Mouse (Mus musculus) hindbrain, embryonic 12.5 days (tissue): ENCODE results near the gene Msl2. TPM values are rescaled to one million over a fixed set of nuclear protein-coding genes. Genes with fewer than 3 reads are reported as not detected.

Experiments
- ATAC-seq: fragments of 200-750 bp; cut with Nextera tagmentation; 2 replicates; pipeline ENCODE4 v1.8.0; 2017; ENCODE audit warnings: moderate TSS enrichment; ENCODE audit not compliant: low FRiP score
- H3K27ac ChIP-seq: fragments of 300-500 bp; sonication (generic); 2 replicates; pipeline ENCODE4 v1.5.1; 2016; ENCODE audit warnings: mild to moderate bottlenecking
- H3K27me3 ChIP-seq: fragments of 300-500 bp; sonication (generic); 2 replicates; pipeline ENCODE4 v1.6.1; 2016; ENCODE audit warnings: mild to moderate bottlenecking
- H3K36me3 ChIP-seq: fragments of 300-500 bp; sonication (generic); 2 replicates; pipeline ENCODE4 v1.6.1; 2016; ENCODE audit warnings: mild to moderate bottlenecking
- H3K4me1 ChIP-seq: fragments of 300-500 bp; sonication (generic); 2 replicates; pipeline ENCODE4 v1.6.1; 2016
- H3K4me2 ChIP-seq: fragments of 300-500 bp; sonication (generic); replicated peaks from 2 replicates; pipeline ENCODE4 v1.6.1; 2016; ENCODE audit warnings: mild to moderate bottlenecking
- H3K4me3 ChIP-seq: fragments of 300-500 bp; sonication (generic); 2 replicates; pipeline ENCODE4 v1.5.1; 2016; ENCODE audit warnings: mild to moderate bottlenecking
- H3K9ac ChIP-seq: fragments of 300-500 bp; sonication (generic); 2 replicates; pipeline ENCODE4 v1.6.1; 2016; ENCODE audit warnings: mild to moderate bottlenecking, moderate library complexity
- H3K9me3 ChIP-seq: fragments of 300-500 bp; sonication (generic); replicated peaks from 2 replicates; pipeline ENCODE4 v1.6.1; 2016; ENCODE audit warnings: mild to moderate bottlenecking
- WGBS: fragments of 180-500 bp; shearing (Covaris S2); methylation state at CpG from one replicate; pipeline ENCODE4 v1.1.7; 2016; 5-methylcytosine and 5-hydroxymethylcytosine counted together
- polyA plus RNA-seq: library from polyadenylated mRNA; unstranded; fragments of >200 nt; fragmentation: Nextera tagmentation; extraction: Ambion mirVana; gene quantifications from 2 replicates; pipeline ENCODE4 v1.2.1, GENCODE M21; 2016

Msl2 gene
- 9.6 and 11.7 TPM in 2 replicates for polyA plus RNA-seq

DNA sequence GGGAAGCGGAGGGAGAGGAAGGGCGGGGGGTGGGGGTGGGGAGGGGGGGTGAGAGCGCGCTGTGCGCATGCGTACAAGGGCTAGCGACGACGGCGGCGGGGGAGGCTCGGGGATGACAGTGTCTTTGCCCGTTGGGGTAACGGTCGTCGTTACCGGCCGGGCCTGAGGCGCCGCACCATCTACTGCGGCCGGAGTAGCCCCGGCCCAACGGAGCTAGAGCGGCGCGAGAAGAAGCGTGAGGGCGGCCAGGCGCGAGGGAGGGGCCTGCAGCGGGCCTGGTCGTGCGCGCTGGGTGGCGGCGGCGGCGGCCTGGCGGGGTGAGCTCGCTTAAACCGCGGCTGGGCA, at the start of gene Msl2:
TSS of gene Msl2 (plus strand) at position 115 of the 345 bp plus-strand sequence.
- WGBS: 1% methylated on average over 30 of the region's 43 CpGs
- peaks cover 18% of the 10 kb centered on the region for H3K4me1 ChIP-seq
- peak within 1 kb of the TSS; percentile 92 for H3K4me2 ChIP-seq
- peak within 1 kb of the TSS; percentile 100 for H3K27ac ChIP-seq
- H3K4me3 ChIP-seq: peak within 1 kb of the TSS; percentile 98
- no peaks in the 10 kb centered on the region for H3K36me3 ChIP-seq
- peak; percentile 75 for ATAC-seq
- H3K27me3 ChIP-seq: no peaks in the 10 kb centered on the region
- H3K9me3 ChIP-seq: no peaks in the 10 kb centered on the region; the same call in 1 of the 2 replicates
- H3K9ac ChIP-seq: peak within 1 kb of the TSS; percentile 98

DNA sequence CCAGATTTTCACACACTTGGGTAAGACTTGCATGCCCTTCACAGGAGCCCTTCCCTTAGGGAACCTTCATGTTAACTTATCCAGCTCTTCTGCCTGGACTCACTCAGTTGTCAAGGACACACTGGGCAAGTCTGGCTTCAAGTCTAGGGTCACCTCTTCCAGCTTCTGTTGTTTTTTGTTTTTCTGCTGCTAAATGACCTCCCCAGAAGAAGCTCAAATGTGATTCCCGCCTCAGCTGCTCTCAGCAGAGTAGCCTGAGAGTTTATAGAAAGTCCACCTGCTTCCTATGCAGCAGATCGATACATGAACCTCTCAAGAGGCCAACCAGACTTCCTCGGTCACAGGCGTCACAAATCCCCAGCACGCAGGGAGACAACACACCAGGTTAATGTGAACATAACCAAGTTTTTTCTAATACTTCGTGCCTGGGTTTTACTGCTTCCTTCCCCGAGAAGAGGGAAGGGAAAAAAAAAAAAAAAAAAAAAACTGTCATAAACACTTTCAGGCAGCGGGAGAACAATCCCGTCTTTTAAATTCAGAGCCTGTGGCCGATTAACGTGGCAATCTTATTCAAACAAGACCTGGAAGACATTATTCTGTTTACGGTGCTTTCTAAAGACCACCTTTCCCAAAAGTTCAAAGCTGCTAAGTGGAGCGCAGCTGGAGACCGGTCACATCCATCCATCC, 40.0 kb upstream of the Msl2 start:
- peak overlapping the region; percentile 46 for H3K4me2 ChIP-seq
- peak overlapping the region; percentile 96 for H3K27ac ChIP-seq
- H3K9ac ChIP-seq: peak overlapping the region; percentile 73
- H3K4me3 ChIP-seq: peak overlapping the region; percentile 57
- H3K27me3 ChIP-seq: no peaks in the 10 kb centered on the region
- H3K36me3 ChIP-seq: peaks cover 5% of the 10 kb centered on the region
- peaks cover 12% of the 10 kb centered on the region for H3K4me1 ChIP-seq
- 7% methylated on average over 14 of the region's 14 CpGs for WGBS
- H3K9me3 ChIP-seq: no peaks in the 10 kb centered on the region
- ATAC-seq: no peak

GRCm38 (mm10) chr9:101034448-101035098, 39.3 kb upstream of the Msl2 start, which contains the start of gene Pccb:
Gene Pccb (minus strand): TSS chr9:101034898.
- H3K9me3 ChIP-seq: no peaks in the 10 kb centered on the region
- peak within 1 kb of the TSS; percentile 57 for H3K4me2 ChIP-seq
- H3K27ac ChIP-seq: peak within 1 kb of the TSS; percentile 96
- peaks cover 12% of the 10 kb centered on the region for H3K4me1 ChIP-seq
- H3K36me3 ChIP-seq: no peaks in the 10 kb centered on the region; the same call in 1 of the 2 replicates
- peak; percentile 99 for ATAC-seq
- H3K27me3 ChIP-seq: no peaks in the 10 kb centered on the region
- peak within 1 kb of the TSS; percentile 73 for H3K9ac ChIP-seq
- under 1% methylated on average over 61 of the region's 61 CpGs for WGBS
- peak within 1 kb of the TSS; percentile 57 for H3K4me3 ChIP-seq

GRCm38 (mm10) chr9:101035836-101036596, 37.9 kb upstream of the Msl2 start:
- Histone ChIP-seq H3K27me3 (no peaks in the 10 kb centered on the region), H3K9me3 (no peaks in the 10 kb centered on the region), H3K4me3 (no peak overlapping the region), H3K9ac (no peak overlapping the region), H3K4me2 (no peak overlapping the region), H3K27ac (no peak overlapping the region), H3K4me1 (peaks cover 12% of the 10 kb centered on the region), H3K36me3 (no peaks in the 10 kb centered on the region; the same call in 1 of the 2 replicates)
- ATAC-seq: no peak
- WGBS: 87% methylated on average over 15 of the region's 15 CpGs

DNA sequence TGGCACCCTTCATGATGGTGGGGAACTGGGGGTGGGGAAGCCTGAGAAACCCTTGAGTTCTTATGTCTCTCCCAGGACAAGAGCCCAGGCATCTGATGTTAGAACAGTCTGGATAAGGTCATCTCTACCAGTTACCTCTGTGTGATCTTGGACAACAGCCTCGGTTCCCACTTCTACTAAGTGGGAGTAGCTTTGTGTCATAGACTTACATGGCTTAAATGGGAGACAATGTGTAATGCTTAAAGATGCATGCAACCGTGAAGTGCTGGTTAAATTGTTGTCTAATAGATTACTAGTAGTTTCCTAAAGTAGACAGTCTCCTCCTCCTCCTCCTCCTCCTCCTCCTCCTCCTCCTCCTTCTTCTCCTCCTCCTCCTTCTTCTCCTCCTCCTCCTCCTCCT, 37.0 kb upstream of the Msl2 start:
- H3K36me3 ChIP-seq: no peaks in the 10 kb centered on the region
- peaks cover 12% of the 10 kb centered on the region for H3K4me1 ChIP-seq
- no peaks in the 10 kb centered on the region for H3K9me3 ChIP-seq
- no peak overlapping the region for H3K9ac ChIP-seq
- H3K27ac ChIP-seq: no peak overlapping the region
- no peak for ATAC-seq
- no peak overlapping the region for H3K4me2 ChIP-seq
- H3K4me3 ChIP-seq: no peak overlapping the region
- 85% methylated on average over 2 of the region's 2 CpGs for WGBS
- no peaks in the 10 kb centered on the region for H3K27me3 ChIP-seq

GRCm38 (mm10) chr9:101037396-101037795, 36.5 kb upstream of the Msl2 start:
- no peak overlapping the region for H3K4me2 ChIP-seq
- H3K9me3 ChIP-seq: no peaks in the 10 kb centered on the region
- 60% methylated on average over 7 of the region's 7 CpGs for WGBS
- H3K36me3 ChIP-seq: no peaks in the 10 kb centered on the region
- H3K27me3 ChIP-seq: no peaks in the 10 kb centered on the region
- no peak overlapping the region for H3K4me3 ChIP-seq
- no peak overlapping the region for H3K27ac ChIP-seq
- ATAC-seq: no peak
- H3K9ac ChIP-seq: no peak overlapping the region
- peaks cover 12% of the 10 kb centered on the region for H3K4me1 ChIP-seq

GRCm38 (mm10) chr9:101038634-101039033, 35.3 kb upstream of the Msl2 start:
- Histone ChIP-seq H3K36me3 (no peaks in the 10 kb centered on the region), H3K27me3 (no peaks in the 10 kb centered on the region), H3K4me2 (no peak overlapping the region), H3K4me3 (no peak overlapping the region), H3K9ac (no peak overlapping the region), H3K9me3 (no peaks in the 10 kb centered on the region), H3K27ac (no peak overlapping the region), H3K4me1 (peaks cover 8% of the 10 kb centered on the region)
- WGBS: 88% methylated on average over 5 of the region's 5 CpGs
- ATAC-seq: no peak

DNA sequence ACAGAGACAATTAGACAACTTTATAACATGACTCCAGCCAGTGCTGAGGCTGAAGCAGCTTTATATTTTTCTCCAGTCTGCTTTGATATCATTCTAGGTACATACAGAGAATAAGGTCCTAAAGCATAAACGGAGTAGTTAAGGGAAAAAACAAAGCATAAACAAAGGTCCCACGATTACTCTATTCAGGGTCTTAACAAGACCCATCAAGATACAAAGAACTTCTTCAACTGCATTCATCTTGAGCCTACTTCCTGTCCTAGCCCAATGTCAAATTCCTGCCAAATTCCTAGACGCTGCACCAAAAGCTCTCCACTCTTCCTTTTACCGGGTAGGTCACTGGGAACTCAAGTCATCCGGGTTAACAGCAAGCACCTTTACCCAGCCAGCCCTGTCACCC, 32.4 kb upstream of the Msl2 start:
- Histone ChIP-seq H3K27me3 (no peaks in the 10 kb centered on the region), H3K4me3 (no peak overlapping the region), H3K9ac (no peak overlapping the region), H3K9me3 (no peaks in the 10 kb centered on the region), H3K4me2 (no peak overlapping the region), H3K27ac (no peak overlapping the region), H3K4me1 (no peaks in the 10 kb centered on the region), H3K36me3 (no peaks in the 10 kb centered on the region)
- 75% methylated on average over 5 of the region's 5 CpGs for WGBS
- ATAC-seq: no peak

DNA sequence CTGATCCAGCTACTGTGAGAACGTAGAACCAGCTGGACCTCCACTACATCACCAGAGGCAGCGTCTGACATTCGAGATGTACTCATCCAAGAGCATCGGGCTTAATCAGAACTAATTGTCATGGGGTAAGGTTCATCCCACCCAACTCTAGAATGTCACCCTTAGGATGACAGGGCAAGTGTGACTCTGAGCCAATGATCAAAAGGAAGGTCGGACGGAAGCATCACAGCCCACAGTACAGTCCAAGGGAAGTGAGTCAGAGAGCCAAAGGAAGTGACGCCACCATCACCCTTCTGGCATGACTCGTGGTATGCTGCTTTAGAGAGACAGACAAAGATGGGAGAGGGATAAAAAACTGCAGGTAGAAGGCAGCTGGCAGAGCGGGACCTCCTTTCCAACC, 31.7 kb upstream of the Msl2 start:
- WGBS: 89% methylated on average over 9 of the region's 9 CpGs
- H3K27ac ChIP-seq: no peak overlapping the region

GRCm38 (mm10) chr9:101045710-101046338, 28.1 kb upstream of the Msl2 start:
- Histone ChIP-seq H3K9me3 (no peaks in the 10 kb centered on the region), H3K4me1 (no peaks in the 10 kb centered on the region), H3K9ac (no peak overlapping the region), H3K27ac (no peak overlapping the region), H3K4me3 (no peak overlapping the region), H3K27me3 (no peaks in the 10 kb centered on the region), H3K4me2 (no peak overlapping the region), H3K36me3 (no peaks in the 10 kb centered on the region)
- ATAC-seq: no peak
- 62% methylated on average over 15 of the region's 15 CpGs for WGBS

More for the DNA sequence above, 31.7 kb upstream of the Msl2 start:
- H3K9ac ChIP-seq: no peak overlapping the region
- no peaks in the 10 kb centered on the region for H3K9me3 ChIP-seq
- ATAC-seq: no peak
- H3K4me1 ChIP-seq: no peaks in the 10 kb centered on the region
- no peaks in the 10 kb centered on the region for H3K36me3 ChIP-seq
- no peaks in the 10 kb centered on the region for H3K27me3 ChIP-seq
- no peak overlapping the region for H3K4me3 ChIP-seq
- H3K4me2 ChIP-seq: no peak overlapping the region

DNA sequence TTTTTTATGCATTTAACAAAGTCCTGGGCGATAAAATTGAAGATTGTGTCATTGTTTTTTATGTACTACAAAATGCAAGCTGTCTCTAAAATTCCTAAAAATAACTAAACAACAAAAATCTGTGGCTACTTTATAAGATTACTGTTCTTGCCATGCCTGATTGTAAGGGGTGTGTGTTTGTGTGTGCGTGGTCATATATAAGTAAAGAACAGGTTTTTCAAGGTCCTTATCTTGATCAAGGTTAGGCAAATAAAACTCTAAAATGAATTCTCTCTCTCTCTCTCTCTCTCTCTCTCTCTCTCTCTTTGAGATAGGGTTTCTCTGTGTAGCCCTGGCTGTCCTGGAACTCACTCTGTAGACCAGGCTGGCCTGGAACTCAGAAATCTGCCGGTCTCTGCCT, 21.9 kb upstream of the Msl2 start:
- H3K36me3 ChIP-seq: no peaks in the 10 kb centered on the region
- no peak overlapping the region for H3K4me2 ChIP-seq
- H3K4me3 ChIP-seq: no peak overlapping the region
- H3K27me3 ChIP-seq: no peaks in the 10 kb centered on the region
- ATAC-seq: no peak
- H3K9ac ChIP-seq: no peak overlapping the region
- H3K9me3 ChIP-seq: no peaks in the 10 kb centered on the region
- H3K27ac ChIP-seq: no peak overlapping the region
- H3K4me1 ChIP-seq: no peaks in the 10 kb centered on the region
- WGBS: 95% methylated on average over 3 of the region's 3 CpGs

GRCm38 (mm10) chr9:101052691-101053090, 21.2 kb upstream of the Msl2 start:
- Histone ChIP-seq H3K4me3 (no peak overlapping the region), H3K27me3 (no peaks in the 10 kb centered on the region), H3K27ac (no peak overlapping the region), H3K36me3 (no peaks in the 10 kb centered on the region), H3K9me3 (no peaks in the 10 kb centered on the region), H3K4me1 (no peaks in the 10 kb centered on the region), H3K9ac (no peak overlapping the region), H3K4me2 (no peak overlapping the region)
- ATAC-seq: no peak
- 78% methylated on average over 6 of the region's 6 CpGs for WGBS
